Comparison of ENCODE assay signal across 19 mouse cellular contexts in the genomic region with DNA sequence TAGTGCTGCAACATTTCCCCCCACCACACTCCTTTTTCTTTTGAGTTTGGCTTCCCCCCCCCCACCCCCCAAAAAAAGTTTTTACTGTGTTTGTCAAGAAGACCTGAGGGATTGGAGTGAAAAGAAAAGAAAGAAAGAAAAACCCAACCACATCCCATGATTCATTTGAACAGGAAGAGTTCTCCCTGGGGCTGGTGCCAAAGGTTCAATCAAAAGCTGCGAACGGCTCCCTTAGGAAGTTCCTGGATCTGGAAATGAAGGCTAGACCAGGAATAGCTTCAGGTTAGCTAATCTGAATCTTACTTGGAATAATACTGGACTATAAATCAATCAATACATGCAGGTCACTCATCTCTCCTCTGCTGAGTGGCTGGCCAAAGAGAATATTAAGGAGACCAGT. TPM values are rescaled to one million over a fixed set of nuclear protein-coding genes. Genes with fewer than 3 reads are reported as not detected.
DNase-seq lines count a peak whose midpoint lies in the region; ATAC-seq lines count a peak whose summit lies in the region.
"Had no signal": no experiment of that assay in that cellular context is flagged by ENCODE, and none has a peak within 500 bp of the region (broad histone marks: within the 10 kb centered on the region; RNA-seq: fewer than 3 reads in every experiment).

No protein-coding gene starts in this region.

- peak; percentile 58 for DNase-seq in 3134 (ENCODE audit: extremely low read depth, insufficient read length, low spot score)
- DNase-seq in 3T3-L1 (ENCODE audit: low read depth, low spot score) = peak; percentile 73
- peak; percentile 78 for DNase-seq in NIH3T3 (ENCODE audit: low read depth)
- DNase-seq in kidney, postnatal 4 days = no peak
- no peak for DNase-seq in frontal cortex, postnatal 36 days (ENCODE audit: low spot score in 2 of 2)
- DNase-seq: adrenal gland, adult 8-10 months; adrenal gland, postnatal 14 days; adrenal gland, postnatal 36 days; cerebellum, adult 11-12 months; cerebellum, adult 2 months; cerebellum, adult 9-10 months; cerebellum, postnatal 10 days; cerebellum, postnatal 25 days; forebrain, postnatal 0 days had no signal

- ATAC-seq in megakaryocyte, adult 5-6 weeks (ENCODE audit: poor library complexity, severe bottlenecking) = no peak
- ATAC-seq: CD4-positive, CD25-positive, alpha-beta regulatory T cell, adult 4 months; forebrain, embryonic 13.5 days; forebrain, embryonic 15.5 days; forebrain, postnatal 0 days had no signal

RNA-seq across cellular contexts. Expression of gene Bnc1, which starts 15.1 kb away (rescaled TPM):
- not detected in 2 replicates for total RNA-seq in megakaryocyte, adult 5-6 weeks (2015)
- total RNA-seq in megakaryocyte, adult 5-6 weeks (2017) = not detected in 2 replicates
- total RNA-seq: CH12.LX; forebrain, postnatal 0 days had no signal

Comparison
In these comparisons a context has a peak if more than half of its experiments do, and no peak if none do; other contexts are left out.
1. DNase-seq: peak in 3134 (single experiment), 3T3-L1 (single experiment) and NIH3T3 (single experiment); none in kidney, postnatal 4 days (0 of 2) and frontal cortex, postnatal 36 days (0 of 2).